Mouse (Mus musculus): Measurements from ENCODE around the gene Vmn1r227. TPM values are rescaled to one million over a fixed set of nuclear protein-coding genes. Genes with fewer than 3 reads are reported as not detected.

The Vmn1r227 gene
- not detected in 2 replicates for polyA plus RNA-seq (2015; fragmentation: Nextera tagmentation; extraction: Ambion mirVana)

DNA sequence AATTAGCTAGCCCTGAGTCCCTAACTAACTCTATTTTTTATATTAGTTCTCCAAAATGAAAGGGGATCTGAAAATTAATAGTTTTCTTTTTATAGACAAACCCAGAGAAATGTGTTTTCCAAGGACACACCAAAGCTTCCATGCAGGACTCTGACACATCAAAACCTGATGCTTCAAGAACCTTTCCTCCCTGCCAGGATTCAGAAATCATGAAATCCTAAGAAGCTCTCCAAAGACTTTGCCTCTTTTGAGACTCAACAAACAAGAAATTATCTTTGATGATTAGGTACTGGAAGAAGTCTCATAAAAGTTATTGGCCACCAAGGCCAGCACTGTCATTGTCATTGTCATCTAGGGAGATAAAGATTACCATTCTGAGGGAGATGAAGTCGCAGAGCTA lies at the start of gene Vmn1r227:
Vmn1r227 (plus strand) TSS at position 301 of the 400 bp plus-strand sequence.
- Histone ChIP-seq H3K4me2 (no peak within 1 kb of the TSS), H3K9me3 (replicated peaks) (no peaks in the 10 kb centered on the region), H3K4me3 (replicated peaks) (no peak within 1 kb of the TSS), H3K36me3 (no peaks in the 10 kb centered on the region), H3K4me1 (replicated peaks) (no peaks in the 10 kb centered on the region), H3K27ac (no peak within 1 kb of the TSS), H3K9ac (no peak within 1 kb of the TSS), H3K27me3 (no peaks in the 10 kb centered on the region)
- no peak for DNase-seq
- 17% methylated on average over 1 of the region's 1 CpGs for WGBS (ENCODE audit: insufficient replicate concordance)
- no peak for ATAC-seq (ENCODE audit: low read depth)

DNA sequence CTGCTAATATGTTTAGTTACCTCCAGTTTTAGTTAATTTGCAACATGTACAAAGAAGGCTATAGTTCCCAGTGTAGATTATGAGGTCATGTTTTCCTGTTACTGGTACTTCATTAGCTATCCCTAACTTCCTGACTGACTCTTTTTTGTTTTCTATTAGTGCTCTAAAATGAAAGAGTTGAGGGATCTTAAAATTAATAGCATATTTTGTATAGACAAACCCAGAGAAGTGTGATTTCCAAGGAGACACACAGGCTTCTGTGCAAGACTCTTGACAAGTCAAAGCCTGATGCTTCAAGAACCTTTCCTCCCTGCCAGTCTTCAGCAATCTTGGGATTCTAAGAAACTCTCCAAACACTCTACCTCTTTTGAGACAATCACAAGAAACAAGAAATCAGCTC lies 47.1 kb upstream of the Vmn1r227 start, which contains the start of gene Vmn1r226:
Vmn1r226 (plus strand) TSS at position 301 of the 400 bp plus-strand sequence.
- Histone ChIP-seq H3K4me1 (replicated peaks) (no peaks in the 10 kb centered on the region), H3K4me3 (replicated peaks) (no peak within 1 kb of the TSS), H3K9ac (no peak within 1 kb of the TSS), H3K9me3 (replicated peaks) (0 out of 2 replicates have a peak, but pooled peaks cover 3% of the 10 kb centered on the region), H3K36me3 (no peaks in the 10 kb centered on the region), H3K27me3 (no peaks in the 10 kb centered on the region), H3K4me2 (no peak within 1 kb of the TSS), H3K27ac (no peak within 1 kb of the TSS)
- no peak for ATAC-seq (ENCODE audit: low read depth)
- no peak for DNase-seq

DNA sequence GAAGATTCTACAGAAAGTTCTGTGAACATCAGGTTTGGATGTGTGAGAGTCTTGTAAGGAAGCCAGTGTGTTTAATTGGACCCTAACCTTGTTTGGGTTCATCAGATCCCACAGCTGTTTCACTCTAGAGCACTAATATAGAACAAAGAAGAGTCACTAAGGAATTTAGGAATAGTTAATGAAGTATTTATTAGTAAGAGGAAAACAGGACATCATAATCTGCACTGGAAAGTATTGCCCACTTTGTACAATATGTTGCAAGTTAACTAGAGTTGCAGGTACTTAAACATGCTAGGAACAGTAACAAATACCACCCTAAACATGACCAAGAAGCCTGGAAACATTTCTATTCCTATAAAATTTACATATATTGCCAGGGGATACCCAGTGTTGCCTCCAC lies 56.4 kb downstream of the Vmn1r227 start, which contains the start of gene Vmn1r228:
Vmn1r228 (minus strand) TSS at position 101 of the 400 bp plus-strand sequence.
- DNase-seq (no peak), ATAC-seq (ENCODE audit: low read depth) (no peak)
- Histone ChIP-seq H3K9ac (no peak within 1 kb of the TSS), H3K27me3 (no peaks in the 10 kb centered on the region), H3K4me1 (replicated peaks) (no peaks in the 10 kb centered on the region), H3K36me3 (no peaks in the 10 kb centered on the region), H3K9me3 (replicated peaks) (no peaks in the 10 kb centered on the region), H3K27ac (no peak within 1 kb of the TSS), H3K4me2 (no peak within 1 kb of the TSS), H3K4me3 (replicated peaks) (no peak within 1 kb of the TSS)

Other genes with a start within 250 kb of the Vmn1r227 start
- not detected in 2 replicates for gene Vmn2r108, start 248.5 kb upstream of the Vmn1r227 start, polyA plus RNA-seq (2015; fragmentation: Nextera tagmentation; extraction: Ambion mirVana)
- gene Vmn1r225, start 231.7 kb upstream of the Vmn1r227 start, polyA plus RNA-seq (2015; fragmentation: Nextera tagmentation; extraction: Ambion mirVana): not detected in 2 replicates
- not detected in 2 replicates for gene Vmn2r109, start 165.1 kb upstream of the Vmn1r227 start, polyA plus RNA-seq (2015; fragmentation: Nextera tagmentation; extraction: Ambion mirVana)
- 0.01 TPM in 1 of 2 replicates, not detected in the other for gene Vmn2r110, start 133.4 kb upstream of the Vmn1r227 start, polyA plus RNA-seq (2015; fragmentation: Nextera tagmentation; extraction: Ambion mirVana)
- not detected in 2 replicates for gene Fpr-rs3, start 105.0 kb upstream of the Vmn1r227 start, polyA plus RNA-seq (2015; fragmentation: Nextera tagmentation; extraction: Ambion mirVana)
- not detected in 2 replicates for gene Vmn1r226, start 47.0 kb upstream of the Vmn1r227 start, polyA plus RNA-seq (2015; fragmentation: Nextera tagmentation; extraction: Ambion mirVana)
- gene Vmn1r228, start 56.3 kb downstream of the Vmn1r227 start, polyA plus RNA-seq (2015; fragmentation: Nextera tagmentation; extraction: Ambion mirVana): not detected in 2 replicates
- gene Vmn1r229, start 81.7 kb downstream of the Vmn1r227 start, polyA plus RNA-seq (2015; fragmentation: Nextera tagmentation; extraction: Ambion mirVana): not detected in 2 replicates
- gene Vmn1r230, start 110.6 kb downstream of the Vmn1r227 start, polyA plus RNA-seq (2015; fragmentation: Nextera tagmentation; extraction: Ambion mirVana): not detected in 2 replicates
- not detected in 2 replicates for gene Vmn1r231, start 175.2 kb downstream of the Vmn1r227 start, polyA plus RNA-seq (2015; fragmentation: Nextera tagmentation; extraction: Ambion mirVana)
- not detected in 2 replicates for gene Vmn1r232, start 189.9 kb downstream of the Vmn1r227 start, polyA plus RNA-seq (2015; fragmentation: Nextera tagmentation; extraction: Ambion mirVana)
- gene Ppp2r1a, start 215.5 kb downstream of the Vmn1r227 start, polyA plus RNA-seq (2015; fragmentation: Nextera tagmentation; extraction: Ambion mirVana): 111 and 115 TPM in 2 replicates

All from liver, embryonic 13.5 days (tissue).